Mouse (Mus musculus): ENCODE data around the gene Shisa6. TPM values are rescaled to one million over a fixed set of nuclear protein-coding genes. Genes with fewer than 3 reads are reported as not detected.
"Not testable (repeated sequence)": the region's sequence is repeated elsewhere in the genome, so short reads cannot be mapped to it uniquely, and the experiment has no call there.

Gene Shisa6
- total RNA-seq, 2 experiments from 2014 or later, result 0.52 to 0.91 TPM

GRCm38 (mm10) chr11:66487765-66488164, 38.0 kb downstream of the Shisa6 start:
- DNase-seq (ENCODE audit: low spot score in 2 of 2), result no peak

GRCm38 (mm10) chr11:66482501-66482900, 43.3 kb downstream of the Shisa6 start:
- no peak for DNase-seq (ENCODE audit: low spot score in 2 of 2)

GRCm38 (mm10) chr11:66442631-66443030, 83.1 kb downstream of the Shisa6 start:
- DNase-seq (ENCODE audit: low spot score in 2 of 2), result no peak

- no peak for DNase-seq (ENCODE audit: low spot score in 2 of 2)
Measured at GRCm38 (mm10) chr11:66426129-66426528, 99.6 kb downstream of the Shisa6 start.

GRCm38 (mm10) chr11:66418216-66418615, 107.5 kb downstream of the Shisa6 start:
- DNase-seq (ENCODE audit: low spot score in 2 of 2), result no peak

GRCm38 (mm10) chr11:66408721-66409120, 117.0 kb downstream of the Shisa6 start:
- DNase-seq (ENCODE audit: low spot score in 2 of 2), result not testable (repeated sequence)

- no peak for DNase-seq (ENCODE audit: low spot score in 2 of 2)
Measured at GRCm38 (mm10) chr11:66400036-66400435, 125.7 kb downstream of the Shisa6 start.

GRCm38 (mm10) chr11:66387561-66387960, 138.2 kb downstream of the Shisa6 start:
- DNase-seq (ENCODE audit: low spot score in 2 of 2), result peak in 1 of 2 experiments; percentile 61

- DNase-seq (ENCODE audit: low spot score in 2 of 2), result no peak
Measured at GRCm38 (mm10) chr11:66371796-66372195, 154.0 kb downstream of the Shisa6 start.

GRCm38 (mm10) chr11:66369764-66370163, 156.0 kb downstream of the Shisa6 start:
- DNase-seq (ENCODE audit: low spot score in 2 of 2), result no peak

GRCm38 (mm10) chr11:66366809-66367685, 158.7 kb downstream of the Shisa6 start:
- peak in 1 of 2 experiments; percentile 38 for DNase-seq (ENCODE audit: low spot score in 2 of 2)

- no peak for DNase-seq (ENCODE audit: low spot score in 2 of 2)
Measured at GRCm38 (mm10) chr11:66359811-66360210, 166.0 kb downstream of the Shisa6 start.

- no peak for DNase-seq (ENCODE audit: low spot score in 2 of 2)
Measured at GRCm38 (mm10) chr11:66344822-66345221, 180.9 kb downstream of the Shisa6 start.

GRCm38 (mm10) chr11:66336313-66336712, 189.5 kb downstream of the Shisa6 start:
- no peak for DNase-seq (ENCODE audit: low spot score in 2 of 2)

- DNase-seq (ENCODE audit: low spot score in 2 of 2), result no peak
Measured at GRCm38 (mm10) chr11:66312764-66313163, 213.0 kb downstream of the Shisa6 start.

- no peak for DNase-seq (ENCODE audit: low spot score in 2 of 2)
Measured at GRCm38 (mm10) chr11:66304396-66304795, 221.4 kb downstream of the Shisa6 start.

GRCm38 (mm10) chr11:66274707-66275081, 251.1 kb downstream of the Shisa6 start:
- no peak for DNase-seq (ENCODE audit: low spot score in 2 of 2)

GRCm38 (mm10) chr11:66273904-66274706, 251.7 kb downstream of the Shisa6 start:
- no peak for DNase-seq (ENCODE audit: low spot score in 2 of 2)

GRCm38 (mm10) chr11:66267029-66267428, 258.7 kb downstream of the Shisa6 start:
- no peak for DNase-seq (ENCODE audit: low spot score in 2 of 2)

GRCm38 (mm10) chr11:66265336-66265990, 260.3 kb downstream of the Shisa6 start:
- DNase-seq (ENCODE audit: low spot score in 2 of 2), result no peak

GRCm38 (mm10) chr11:66260205-66260604, 265.6 kb downstream of the Shisa6 start:
- DNase-seq (ENCODE audit: low spot score in 2 of 2), result no peak
